Mouse (Mus musculus) liver, embryonic 18 days (tissue): ENCODE measurements around the gene Bgn. TPM values are rescaled to one million over a fixed set of nuclear protein-coding genes. Genes with fewer than 3 reads are reported as not detected.

Experiments
- polyA plus RNA-seq: library from polyadenylated mRNA; depleted of rRNA; stranded (reverse); fragments of >200 nt; gene quantifications from 2 replicates; pipeline ENCODE4 v1.2.3, GENCODE M21; 2012; rRNA removed

The Bgn gene
- polyA plus RNA-seq: 31.1 and 33.2 TPM in 2 replicates

GRCm38 (mm10) chrX:73483484-73483810 lies at the start of gene Bgn:
TSS of gene Bgn (plus strand) at chrX:73483602.

GRCm38 (mm10) chrX:73435252-73435651 lies 48.1 kb upstream of the Bgn start, which contains the start of gene Trex2:
TSS of gene Trex2 (minus strand) at chrX:73435344.

GRCm38 (mm10) chrX:73458877-73459392 lies 24.5 kb upstream of the Bgn start, which contains the start of gene Haus7:
TSS of gene Haus7 (minus strand) at chrX:73459044.

Other genes starting within 250 kb of the Bgn start
- gene Xlr4c, start 240.5 kb upstream of the Bgn start, polyA plus RNA-seq: 0.19 and 0.41 TPM in 2 replicates
- gene Xlr3c, start 218.2 kb upstream of the Bgn start, polyA plus RNA-seq: not detected in 2 replicates
- gene Xlr5a, start 190.6 kb upstream of the Bgn start, polyA plus RNA-seq: 0.13 and 0.38 TPM in 2 replicates
- gene Xlr5c, start 190.6 kb upstream of the Bgn start, polyA plus RNA-seq: not detected in 2 replicates
- not detected in 2 replicates for gene Gm45015, start 146.8 kb upstream of the Bgn start, polyA plus RNA-seq
- gene Zfp275, start 141.0 kb upstream of the Bgn start, polyA plus RNA-seq: 5.3 and 6.1 TPM in 2 replicates
- not detected in 2 replicates for gene Gm18336, start 84.9 kb upstream of the Bgn start, polyA plus RNA-seq
- gene Zfp92, start 72.5 kb upstream of the Bgn start, polyA plus RNA-seq: 0.01 TPM in 2 replicates
- not detected in 2 replicates for gene Trex2, start 48.3 kb upstream of the Bgn start, polyA plus RNA-seq
- 19.4 and 21.1 TPM in 2 replicates for gene Haus7, start 24.6 kb upstream of the Bgn start, polyA plus RNA-seq
- not detected in 2 replicates for gene Atp2b3, start 19.5 kb downstream of the Bgn start, polyA plus RNA-seq
- gene Dusp9, start 155.8 kb downstream of the Bgn start, polyA plus RNA-seq: 3.5 and 6.0 TPM in 2 replicates
- gene Pnck, start 176.5 kb downstream of the Bgn start, polyA plus RNA-seq: 0.82 and 1.1 TPM in 2 replicates
- gene Slc6a8, start 189.5 kb downstream of the Bgn start, polyA plus RNA-seq: 3.0 TPM in 2 replicates
- 46.7 and 49.0 TPM in 2 replicates for gene Bcap31, start 232.6 kb downstream of the Bgn start, polyA plus RNA-seq
- gene Abcd1, start 233.0 kb downstream of the Bgn start, polyA plus RNA-seq: 6.0 and 6.6 TPM in 2 replicates